Mouse (Mus musculus): ENCODE data around the gene Slc34a2.
A peak's percentile ranks its signal among the peaks of the same experiment; 100 is the strongest.

The Slc34a2 gene

DNA sequence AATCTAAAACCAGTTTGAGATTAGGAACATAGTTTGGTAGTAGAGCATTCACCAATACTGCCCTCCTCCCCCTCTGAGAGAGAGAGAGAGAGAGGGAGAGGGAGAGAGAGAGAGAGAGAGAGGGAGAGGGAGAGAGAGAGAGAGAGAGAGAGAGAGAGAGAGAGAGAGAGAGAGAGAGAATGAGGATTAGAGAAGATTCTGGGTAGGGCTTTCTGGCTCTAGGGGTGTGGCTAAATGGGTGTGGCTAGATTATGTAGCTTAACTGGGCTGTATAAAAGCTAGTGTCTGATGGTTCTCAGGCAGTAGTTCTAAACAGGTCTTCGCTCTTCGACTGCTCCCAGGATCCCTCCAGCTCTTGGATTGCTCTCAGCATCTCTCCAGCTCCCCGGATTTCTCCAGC is at the start of gene Slc34a2:
Slc34a2 (plus strand) TSS at position 301 of the 400 bp plus-strand sequence.
- no peak for ATAC-seq (ENCODE audit: insufficient number of reproducible peaks, low FRiP score, low TSS enrichment)

DNA sequence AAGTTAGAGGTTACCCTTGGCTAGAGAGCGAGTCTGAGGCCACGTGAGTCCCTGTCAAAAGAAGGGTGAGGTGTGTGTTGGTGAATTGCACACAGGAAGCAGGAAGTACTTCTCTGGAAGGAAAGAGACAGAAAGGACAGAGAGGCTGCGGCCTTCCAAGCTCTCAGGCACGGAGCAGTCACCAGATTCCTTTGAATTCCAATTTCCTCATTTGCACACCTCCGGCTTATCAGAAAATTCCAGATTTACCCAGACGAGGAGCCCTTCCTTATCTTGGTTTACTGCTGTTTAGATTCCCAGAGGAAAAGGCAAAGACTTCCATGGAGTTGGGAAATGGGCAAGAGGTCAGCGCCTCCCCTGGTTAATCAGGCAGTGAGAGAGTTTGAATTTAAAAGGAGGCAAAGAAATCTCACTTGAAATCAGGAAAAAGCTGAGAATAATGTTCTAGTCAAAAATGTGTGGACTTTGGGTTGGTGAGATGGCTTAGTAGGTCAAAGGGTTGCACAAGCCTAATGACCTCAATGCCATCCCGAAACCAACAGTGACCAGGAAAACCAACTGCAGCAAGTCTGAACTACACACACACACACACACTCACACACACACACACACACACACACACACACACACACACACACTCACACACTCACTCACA is 47.1 kb upstream of the Slc34a2 start:
- no peak for ATAC-seq (ENCODE audit: insufficient number of reproducible peaks, low FRiP score, low TSS enrichment)

DNA sequence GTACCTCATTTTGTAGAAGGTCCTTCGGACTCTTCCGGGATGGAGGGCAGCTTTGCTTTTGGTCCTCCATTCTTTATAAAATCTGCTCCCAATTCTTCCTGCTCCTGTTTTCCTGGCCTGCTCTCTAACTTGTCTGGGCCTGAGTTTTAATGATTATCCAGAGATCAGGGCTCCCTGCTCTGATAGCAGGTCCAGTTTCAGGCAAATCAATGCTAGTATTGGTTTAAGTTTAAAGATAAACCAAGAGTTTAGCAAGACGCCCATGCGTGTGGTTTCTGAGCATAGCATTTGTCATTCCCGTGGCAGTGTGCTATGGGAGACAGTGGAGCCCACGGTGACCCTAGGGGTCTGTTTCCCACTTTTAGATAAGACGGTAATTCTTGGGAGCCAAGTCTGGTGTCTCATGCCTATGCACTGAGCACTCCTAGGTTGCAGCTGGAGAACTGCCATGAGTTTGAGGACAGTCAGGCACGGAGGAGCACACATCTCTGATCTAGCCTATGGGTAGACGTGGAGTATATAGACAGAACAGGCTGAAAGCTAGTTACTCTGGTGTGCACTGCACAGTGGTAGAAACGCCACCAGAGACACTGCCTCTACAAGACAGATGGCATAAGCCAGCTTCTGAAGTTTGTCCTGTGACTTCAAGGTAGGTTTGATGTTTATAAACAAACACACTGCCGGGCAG is 45.5 kb upstream of the Slc34a2 start:
- ATAC-seq (ENCODE audit: insufficient number of reproducible peaks, low FRiP score, low TSS enrichment): no peak

DNA sequence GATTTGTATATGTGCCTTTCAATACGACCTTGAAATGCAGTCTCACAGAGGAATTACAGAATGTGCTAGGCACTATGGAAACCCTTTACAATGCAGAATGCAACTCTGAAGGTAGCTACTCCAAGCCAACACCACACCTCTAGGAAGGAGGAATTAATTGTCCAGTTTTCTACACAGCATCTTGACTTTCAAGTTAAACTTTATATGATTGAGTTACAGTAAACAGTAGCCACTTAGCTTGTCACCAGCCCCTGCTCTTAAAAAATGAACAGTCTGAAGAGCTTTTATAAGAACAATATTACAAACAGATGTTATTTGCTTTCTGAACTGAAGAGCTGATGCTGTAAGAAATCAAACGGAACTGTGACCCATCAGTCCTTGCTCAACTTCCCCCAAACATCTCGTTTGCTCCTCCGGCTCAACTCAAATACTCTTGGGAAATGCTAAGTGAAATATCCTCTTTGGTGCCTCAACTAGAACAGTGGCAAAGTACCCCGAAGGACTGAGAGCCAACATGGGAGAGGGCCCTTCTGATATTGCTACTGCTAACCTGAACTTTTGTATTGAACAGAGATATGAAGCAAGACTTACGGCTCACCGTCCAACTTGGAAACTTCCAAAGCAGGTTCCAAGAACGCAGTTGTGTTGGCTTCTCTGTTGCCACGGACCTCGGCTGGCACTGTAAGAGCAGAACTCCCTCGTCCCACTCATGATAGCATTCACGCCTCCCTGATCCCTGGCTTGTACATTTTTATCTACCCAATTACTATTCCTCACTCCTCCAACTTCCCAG is 44.2 kb upstream of the Slc34a2 start:
- no peak for ATAC-seq (ENCODE audit: insufficient number of reproducible peaks, low FRiP score, low TSS enrichment)

DNA sequence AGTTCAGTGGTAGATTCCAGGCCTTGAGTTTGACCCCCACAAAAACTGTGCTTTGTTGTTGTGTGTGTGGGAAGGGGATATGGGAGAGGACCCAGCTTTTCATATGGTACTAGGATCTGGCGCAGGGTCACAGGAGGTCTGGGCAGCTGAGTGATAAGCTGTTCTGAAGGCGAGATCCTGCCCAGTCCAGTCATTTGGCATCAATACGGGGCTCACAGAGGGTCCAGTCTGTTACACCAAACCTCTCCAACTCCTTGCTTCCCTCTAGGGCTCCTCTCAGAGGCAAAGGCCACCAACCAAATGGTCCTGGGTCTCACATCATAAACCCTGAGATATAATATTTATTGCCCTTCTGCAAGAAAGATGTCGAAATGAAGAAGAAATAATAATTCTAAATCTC is 42.4 kb upstream of the Slc34a2 start:
- ATAC-seq (ENCODE audit: insufficient number of reproducible peaks, low FRiP score, low TSS enrichment): no peak

DNA sequence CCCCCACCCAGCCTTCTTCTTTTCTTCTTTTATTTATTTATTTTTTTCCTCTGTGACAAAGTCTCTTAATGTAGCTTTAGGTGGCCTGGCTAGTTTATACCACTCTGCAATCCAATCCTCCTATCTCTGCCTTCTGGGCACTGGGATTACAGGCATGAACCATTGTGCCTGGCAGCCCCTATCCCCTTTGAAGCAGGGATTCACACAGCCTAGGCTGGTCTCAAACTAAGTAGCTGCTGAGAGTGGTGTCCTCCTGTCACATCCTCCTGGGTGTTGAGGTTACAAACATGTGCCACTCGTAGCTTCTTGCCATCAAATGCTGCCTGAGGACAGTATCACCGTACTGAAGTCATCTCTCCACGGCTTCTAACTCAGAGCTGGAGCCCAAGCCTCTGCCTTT is 41.7 kb upstream of the Slc34a2 start:
- ATAC-seq (ENCODE audit: insufficient number of reproducible peaks, low FRiP score, low TSS enrichment): no peak

DNA sequence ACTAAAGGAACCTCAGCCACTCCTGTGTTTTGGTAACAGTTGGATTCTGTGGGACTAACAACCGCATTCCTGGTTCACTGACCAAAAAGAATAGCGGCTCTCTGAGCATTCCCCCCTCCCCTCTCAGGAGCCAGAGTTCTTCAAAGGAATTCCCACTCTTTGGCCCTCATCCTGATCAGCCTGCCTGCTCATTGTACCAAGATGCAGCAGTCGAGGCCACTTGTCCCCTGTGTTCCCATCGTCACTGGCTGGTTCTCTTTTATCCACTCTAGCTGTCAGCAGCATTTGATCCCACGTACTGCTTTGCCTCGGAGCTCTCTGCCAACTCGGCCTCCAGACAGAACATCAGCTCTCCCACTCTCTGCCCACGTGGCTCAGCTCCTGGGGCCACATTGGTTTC is 41.3 kb upstream of the Slc34a2 start:
- ATAC-seq (ENCODE audit: insufficient number of reproducible peaks, low FRiP score, low TSS enrichment): no peak

DNA sequence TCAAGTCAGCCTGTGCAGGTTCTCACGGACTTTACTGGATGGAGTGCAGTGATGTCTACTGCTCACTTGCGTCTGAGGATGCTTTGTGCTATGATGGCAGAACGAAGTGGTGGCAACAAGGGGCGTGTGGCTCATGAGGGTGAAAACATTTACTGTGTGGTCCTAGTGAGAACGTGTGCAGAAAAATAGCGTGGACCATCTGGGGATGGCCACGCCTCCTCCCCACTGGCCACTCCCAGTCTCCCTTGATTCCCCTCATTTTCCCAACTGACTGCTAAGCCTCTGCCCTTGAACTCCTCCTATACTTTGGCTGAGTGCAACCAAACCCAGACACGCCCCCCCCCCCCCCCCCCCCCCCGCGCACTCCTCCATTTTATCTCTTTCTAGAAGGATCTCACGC is 40.8 kb upstream of the Slc34a2 start:
- ATAC-seq (ENCODE audit: insufficient number of reproducible peaks, low FRiP score, low TSS enrichment): no peak

DNA sequence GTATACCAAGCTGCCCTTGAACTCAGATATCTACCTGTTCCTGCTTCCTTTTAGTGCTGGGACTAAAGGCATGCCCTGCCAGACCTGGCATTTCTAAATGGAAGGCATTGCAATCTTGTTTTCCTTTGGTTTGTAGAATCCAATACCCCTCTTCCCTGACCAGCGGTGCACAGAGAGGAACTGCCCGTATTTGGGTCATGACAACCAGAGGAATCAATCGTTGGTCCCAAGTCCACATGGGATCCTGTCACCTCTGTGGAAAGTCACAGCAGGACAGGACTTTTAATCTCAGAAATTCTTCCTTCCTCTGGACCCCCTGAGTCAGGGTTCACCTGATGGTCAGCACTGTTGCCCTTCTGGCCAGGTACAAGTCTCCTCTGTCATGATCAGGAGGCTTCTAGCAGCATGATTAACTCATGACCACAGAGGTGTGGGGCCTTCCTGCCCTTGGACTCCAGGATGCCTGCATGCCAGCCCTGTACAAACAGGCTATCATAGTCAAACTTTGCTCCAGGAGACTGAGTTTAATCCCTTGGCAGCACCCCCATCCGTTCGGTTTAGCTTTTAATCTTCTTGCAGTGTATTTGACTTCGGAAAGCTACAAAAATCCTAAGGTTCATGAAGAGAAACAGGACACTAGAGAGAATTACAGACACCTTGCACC is 39.7 kb upstream of the Slc34a2 start:
- no peak for ATAC-seq (ENCODE audit: insufficient number of reproducible peaks, low FRiP score, low TSS enrichment)

DNA sequence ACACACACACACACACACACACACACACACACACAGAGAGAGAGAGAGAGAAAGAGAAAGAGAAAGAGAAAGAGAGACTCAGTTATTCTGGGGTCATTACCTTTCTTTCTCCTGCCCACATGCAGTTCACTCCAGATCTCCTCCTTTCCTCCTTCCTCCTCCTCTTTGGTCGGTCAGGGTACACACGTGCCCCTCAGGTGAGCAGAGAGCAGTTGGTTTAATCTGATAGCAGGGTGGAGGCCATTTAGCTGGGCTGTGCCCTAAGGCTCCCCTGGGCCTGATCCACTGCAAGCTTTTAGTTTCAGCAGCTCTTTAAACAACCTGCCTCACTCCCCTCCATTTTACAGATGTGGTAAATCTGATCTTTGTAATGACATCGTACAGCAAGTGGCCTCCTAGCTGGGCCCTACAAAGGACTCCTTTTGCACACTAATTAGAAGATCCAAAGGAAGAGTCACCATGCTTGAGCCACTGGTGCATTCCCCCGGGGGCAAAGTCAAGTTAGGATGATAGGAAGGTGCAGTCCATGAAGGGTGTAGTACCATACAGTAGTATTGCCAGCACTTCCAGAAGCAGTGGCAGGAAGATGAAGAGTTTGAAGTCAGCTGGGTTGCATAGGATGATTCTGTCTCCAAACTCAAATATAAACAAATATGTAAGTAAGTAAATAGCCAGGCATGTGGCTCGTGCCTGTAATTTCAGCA is 37.6 kb upstream of the Slc34a2 start:
- ATAC-seq (ENCODE audit: insufficient number of reproducible peaks, low FRiP score, low TSS enrichment): no peak

DNA sequence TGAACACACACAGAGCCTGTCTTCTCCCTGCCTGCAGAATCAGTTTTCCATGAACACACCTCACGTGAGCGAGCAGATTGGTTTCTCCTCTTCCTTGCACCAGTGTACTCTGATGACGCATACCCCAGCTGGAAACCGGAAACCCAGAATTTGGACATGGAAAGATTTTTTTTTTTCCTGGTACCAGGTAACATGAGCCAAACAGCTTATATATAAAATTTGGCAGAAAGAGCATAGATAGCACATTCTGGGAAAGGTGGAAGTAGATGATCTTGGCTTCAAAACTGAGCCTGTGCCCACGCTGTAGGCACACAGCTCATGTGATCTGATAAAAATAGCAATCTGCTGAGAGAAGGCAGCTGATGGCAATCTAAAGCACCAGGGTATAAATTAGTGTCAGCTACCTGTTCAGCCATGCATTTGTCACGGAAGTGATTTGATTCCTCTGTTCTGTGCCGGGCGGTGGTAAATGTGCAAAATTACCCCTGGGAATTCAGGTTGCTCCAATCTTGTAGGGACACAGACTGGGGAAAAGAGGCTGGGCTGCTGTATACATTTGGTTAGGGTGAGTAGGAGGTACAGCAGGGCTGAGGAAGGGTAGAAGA is 35.2 kb upstream of the Slc34a2 start:
- ATAC-seq (ENCODE audit: insufficient number of reproducible peaks, low FRiP score, low TSS enrichment): peak; percentile 82

DNA sequence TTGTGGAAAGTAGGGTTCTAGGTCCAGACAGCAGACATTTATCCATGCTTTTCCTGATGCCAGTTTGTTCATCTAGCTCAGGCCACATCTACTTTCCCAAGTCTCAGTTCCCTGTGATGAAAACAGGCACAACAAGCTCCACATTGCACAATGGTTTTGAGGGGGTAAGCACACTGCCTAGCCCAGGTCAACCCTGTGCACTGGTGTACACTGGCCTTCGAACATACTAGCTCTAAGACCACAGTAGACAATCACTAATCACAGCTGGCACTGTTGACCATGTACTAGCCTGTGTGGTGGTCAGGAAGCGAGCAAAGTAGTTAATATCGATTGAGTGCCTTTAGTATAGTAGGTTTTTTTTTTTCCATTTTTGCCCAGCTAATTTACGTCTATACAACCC is 34.4 kb upstream of the Slc34a2 start:
- ATAC-seq (ENCODE audit: insufficient number of reproducible peaks, low FRiP score, low TSS enrichment): no peak

DNA sequence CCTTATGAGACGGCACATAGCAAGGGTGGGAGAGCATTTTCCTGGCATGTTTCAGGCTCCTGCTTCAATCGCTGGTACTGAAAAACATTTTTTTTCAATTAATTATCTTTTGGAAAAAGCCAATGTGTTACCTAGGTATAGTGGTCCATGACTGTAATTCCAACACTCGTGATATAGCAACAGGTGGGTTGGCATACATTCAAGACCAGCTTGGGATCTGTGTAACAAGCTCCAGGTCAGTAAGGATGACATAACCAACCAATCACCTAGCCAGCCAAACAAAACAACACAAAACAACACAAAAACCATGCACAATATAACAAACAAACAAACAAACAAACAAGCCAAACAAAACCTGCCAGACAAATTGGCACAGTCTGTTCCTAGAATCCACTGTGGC is 33.9 kb upstream of the Slc34a2 start:
- ATAC-seq (ENCODE audit: insufficient number of reproducible peaks, low FRiP score, low TSS enrichment): no peak

DNA sequence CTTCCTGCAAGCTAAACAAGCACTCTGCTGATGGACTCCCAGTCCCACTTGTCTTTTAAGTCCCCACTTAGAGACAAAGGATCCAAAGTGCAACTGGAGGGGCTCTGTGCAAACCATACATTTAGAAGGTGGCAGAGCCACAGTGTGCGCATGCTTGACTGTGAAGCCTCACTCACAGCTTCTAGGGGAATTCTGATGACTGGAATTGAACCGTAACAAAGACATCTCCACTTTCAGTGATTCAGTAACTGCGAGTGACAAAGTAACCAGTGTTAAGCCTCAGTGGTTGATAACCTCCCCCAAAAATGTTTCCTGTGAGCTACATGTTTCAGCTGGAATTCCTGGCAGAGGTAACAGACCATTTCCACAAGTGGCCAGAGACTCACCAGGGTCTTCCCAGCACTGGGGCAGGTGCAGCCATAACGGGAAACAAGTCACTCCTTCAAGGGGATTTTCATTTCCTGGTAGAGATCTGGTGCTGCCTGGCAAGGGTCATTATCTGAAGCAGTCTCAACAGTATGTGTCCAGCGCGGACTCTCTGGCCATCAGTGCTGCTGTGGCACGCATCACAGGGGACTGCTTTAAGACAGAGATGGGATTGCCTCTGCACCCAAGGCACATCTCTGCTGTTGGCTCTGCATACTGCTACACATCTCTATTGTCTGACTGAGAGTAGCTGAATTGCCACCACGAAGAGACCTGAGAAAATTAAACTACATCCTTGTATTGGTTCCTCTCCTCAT is 28.7 kb upstream of the Slc34a2 start:
- ATAC-seq (ENCODE audit: insufficient number of reproducible peaks, low FRiP score, low TSS enrichment): no peak

DNA sequence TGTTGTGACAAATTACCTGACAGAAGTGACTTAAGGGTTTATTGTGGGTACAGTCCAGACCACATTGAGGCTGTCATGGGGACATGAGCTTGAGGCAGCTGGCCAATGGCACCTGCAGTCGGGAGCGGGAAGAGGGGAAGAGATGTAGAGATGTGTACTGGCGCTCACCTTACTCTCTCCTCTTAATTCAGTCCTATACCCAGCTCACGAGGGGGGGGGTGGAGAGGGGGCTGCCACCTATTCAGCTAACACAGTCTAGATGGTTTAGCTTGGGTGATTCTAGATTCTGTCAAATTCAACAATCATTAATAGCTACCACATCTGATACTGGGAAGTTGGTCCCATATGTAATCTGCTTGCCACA is 28.1 kb upstream of the Slc34a2 start:
- no peak for ATAC-seq (ENCODE audit: insufficient number of reproducible peaks, low FRiP score, low TSS enrichment)

DNA sequence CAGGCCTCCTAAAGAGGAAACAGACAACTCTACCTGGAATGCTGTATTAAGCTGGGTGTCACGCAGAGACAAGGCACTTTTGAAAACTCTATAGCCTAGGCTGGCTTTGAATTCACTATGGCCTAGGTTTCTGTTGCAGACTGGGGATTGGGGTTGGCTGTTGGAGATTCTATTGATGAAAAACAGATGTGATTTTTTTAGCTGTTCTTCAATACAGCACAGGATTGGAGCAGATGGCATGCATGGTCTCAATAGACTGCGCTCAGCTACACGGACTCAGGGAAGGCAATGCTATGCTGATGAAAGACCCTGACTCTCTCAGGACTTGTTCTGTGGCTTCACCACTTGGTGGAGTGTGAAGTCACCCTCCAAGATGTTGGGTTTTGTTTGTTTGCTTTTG is 26.6 kb upstream of the Slc34a2 start:
- ATAC-seq (ENCODE audit: insufficient number of reproducible peaks, low FRiP score, low TSS enrichment): no peak

DNA sequence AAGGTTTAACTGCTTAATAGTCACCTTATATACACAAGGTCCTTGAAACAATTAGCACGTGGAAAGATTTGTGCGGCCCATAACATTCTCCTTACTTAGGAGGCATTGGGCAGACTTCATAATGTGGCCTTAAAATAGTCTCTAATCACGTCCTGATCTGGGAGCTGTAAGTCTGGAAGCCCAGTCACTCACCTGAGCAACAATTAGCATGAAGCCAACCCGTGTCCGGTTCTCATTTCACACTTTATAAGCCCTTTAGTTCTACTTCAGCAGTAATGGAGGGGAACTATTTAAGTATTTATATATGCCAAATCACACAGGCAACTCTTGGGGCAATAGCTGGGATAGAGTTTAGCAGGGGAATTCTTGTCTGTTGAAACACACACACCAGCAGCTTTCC is 21.3 kb upstream of the Slc34a2 start:
- no peak for ATAC-seq (ENCODE audit: insufficient number of reproducible peaks, low FRiP score, low TSS enrichment)

DNA sequence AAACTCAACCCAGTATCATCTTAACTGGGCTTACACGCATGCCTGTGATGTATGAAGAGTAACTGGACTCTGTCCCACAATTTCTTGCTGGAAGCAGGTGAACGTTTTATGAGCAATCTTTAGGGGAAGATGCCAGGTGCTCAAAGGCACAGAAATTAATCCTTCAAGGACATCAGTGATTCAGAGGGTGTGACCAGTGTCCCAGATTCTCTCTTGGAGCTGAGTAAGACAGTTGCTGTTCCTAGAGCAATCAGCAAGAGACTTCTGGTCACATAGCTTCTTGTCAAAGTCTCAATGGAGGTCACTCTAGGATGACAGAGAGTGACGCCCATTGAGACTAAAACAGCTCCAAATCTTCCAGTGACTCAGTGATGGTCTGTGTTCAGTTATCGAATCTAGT is 19.6 kb upstream of the Slc34a2 start:
- ATAC-seq (ENCODE audit: insufficient number of reproducible peaks, low FRiP score, low TSS enrichment): no peak

DNA sequence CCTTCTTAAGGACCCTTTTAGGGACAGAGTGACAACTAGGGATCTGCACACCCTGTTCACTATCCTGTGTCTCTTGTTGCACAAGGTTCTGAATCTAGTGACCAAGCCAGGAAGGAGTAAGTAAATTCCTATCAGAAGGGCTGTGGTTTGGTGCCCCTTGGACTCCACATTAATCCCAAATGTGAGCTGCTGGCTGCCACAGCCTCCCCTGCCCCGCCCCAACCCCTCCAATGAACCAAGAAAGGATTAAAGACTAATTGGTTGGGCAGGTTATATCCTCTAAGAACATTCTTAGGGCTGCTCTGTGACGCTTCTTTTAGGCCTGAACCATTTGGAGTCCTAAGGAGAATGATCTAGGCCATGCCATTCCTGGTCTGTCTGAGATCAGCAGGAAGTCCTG is 14.4 kb upstream of the Slc34a2 start:
- no peak for ATAC-seq (ENCODE audit: insufficient number of reproducible peaks, low FRiP score, low TSS enrichment)
